Mouse (Mus musculus) myocyte (in vitro differentiated cells): ENCODE measurements around the gene 1700125H20Rik. TPM values are rescaled to one million over a fixed set of nuclear protein-coding genes. Genes with fewer than 3 reads are reported as not detected.
A peak's percentile ranks its signal among the peaks of the same experiment; 100 is the strongest.

ENCODE experiments used
- H3K27me3 ChIP-seq: one replicate; pipeline ENCODE4 v1.6.1; 2011; ENCODE audit not compliant: control insufficient read depth, insufficient read depth, insufficient read length
- H3K36me3 ChIP-seq: one replicate; pipeline ENCODE4 v1.6.1; 2011; ENCODE audit not compliant: control insufficient read depth, insufficient read depth
- H3K4me2 ChIP-seq: one replicate; pipeline ENCODE4 v1.6.1; 2011; ENCODE audit warnings: low read depth, control low read depth
- H3K4me3 ChIP-seq: one replicate; pipeline ENCODE4 v1.5.1; 2011; ENCODE audit warnings: mild to moderate bottlenecking, control low read depth, moderate library complexity
- H3K79me2 ChIP-seq: one replicate; pipeline ENCODE4 v1.6.1; 2011; ENCODE audit not compliant: control insufficient read depth, insufficient read depth
- H3ac ChIP-seq: one replicate; pipeline ENCODE4 v1.6.1; 2011; ENCODE audit not compliant: control insufficient read depth, insufficient read length
- CEBPB ChIP-seq: IDR thresholded peaks from 2 replicates; pipeline ENCODE4 v1.6.1; 2011; ENCODE audit warnings: mild to moderate bottlenecking, moderate library complexity; ENCODE audit not compliant: poor library complexity, insufficient read depth, severe bottlenecking
- E2F4 ChIP-seq: IDR thresholded peaks from one replicate; pipeline ENCODE4 v1.6.1; 2011; ENCODE audit warnings: mild to moderate bottlenecking, control low read depth, moderate library complexity; ENCODE audit not compliant: insufficient read depth
- MAX ChIP-seq: IDR thresholded peaks from one replicate; pipeline ENCODE4 v1.6.1; 2011; ENCODE audit warnings: low read depth, mild to moderate bottlenecking, control low read depth
- MYOD1 ChIP-seq, 3 experiments: IDR thresholded peaks; one replicate each; pipeline ENCODE4 v1.6.1; 2011; ENCODE audit warnings: control low read depth in 2 of 3, low read depth in 2 of 3, mild to moderate bottlenecking in 2 of 3, moderate library complexity in 1 of 3; ENCODE audit not compliant: insufficient read length in 2 of 3, control insufficient read depth in 1 of 3
- MYOG ChIP-seq, 3 experiments: IDR thresholded peaks; one replicate each; pipeline ENCODE4 v1.6.1; 2011; ENCODE audit warnings: control low read depth in 2 of 3, low read depth in 2 of 3, mild to moderate bottlenecking in 2 of 3; ENCODE audit not compliant: insufficient read length in 2 of 3, control insufficient read depth in 1 of 3, insufficient read depth in 1 of 3
- POLR2A ChIP-seq: IDR thresholded peaks from one replicate; pipeline ENCODE4 v1.6.1; 2011; ENCODE audit warnings: low read depth, mild to moderate bottlenecking, control low read depth, moderate library complexity; ENCODE audit not compliant: insufficient read length
- POLR2AphosphoS2 ChIP-seq: IDR thresholded peaks from one replicate; pipeline ENCODE4 v1.6.1; 2011; ENCODE audit warnings: low read depth, control low read depth; ENCODE audit not compliant: insufficient read length
- REST ChIP-seq: IDR thresholded peaks from one replicate; pipeline ENCODE4 v1.6.1; 2011; ENCODE audit warnings: mild to moderate bottlenecking, control low read depth, moderate library complexity; ENCODE audit not compliant: insufficient read depth, insufficient read length
- SRF ChIP-seq: IDR thresholded peaks from one replicate; pipeline ENCODE4 v1.6.1; 2011; ENCODE audit warnings: low read depth; ENCODE audit not compliant: control insufficient read depth, insufficient read length
- TCF12 ChIP-seq: IDR thresholded peaks from one replicate; pipeline ENCODE4 v1.6.1; 2011; ENCODE audit warnings: mild to moderate bottlenecking, control low read depth; ENCODE audit not compliant: poor library complexity, insufficient read depth, severe bottlenecking
- TCF3 ChIP-seq: IDR thresholded peaks from one replicate; pipeline ENCODE4 v1.6.1; 2011; ENCODE audit warnings: low read depth, control low read depth; ENCODE audit not compliant: insufficient read length
- USF1 ChIP-seq: IDR thresholded peaks from one replicate; pipeline ENCODE4 v1.6.1; 2011; ENCODE audit warnings: low read depth, mild to moderate bottlenecking, control low read depth, moderate library complexity
- polyA plus RNA-seq: library from polyadenylated mRNA; unstranded; fragments of >200 nt; fragmentation: generic; extraction: Trizol; gene quantifications from one replicate; pipeline ENCODE4 v1.2.1, GENCODE M21; 2012; ENCODE audit warnings: missing spikeins

1700125H20Rik gene
- polyA plus RNA-seq, 1 experiment, result not detected

GRCm38 (mm10) chr11:85182617-85183283 is 12.5 kb downstream of the 1700125H20Rik start:
- peak overlapping the region; percentile 38 for H3K4me2 ChIP-seq
- H3K36me3 ChIP-seq, result no peaks in the 10 kb centered on the region
- no peak overlapping the region for H3K4me3 ChIP-seq
- no peaks in the 10 kb centered on the region for H3K27me3 ChIP-seq
- TF ChIP-seq USF1 (no peak), TCF3 (no peak), POLR2AphosphoS2 (no peak), POLR2A (no peak), REST (no peak), MAX (no peak), MYOG (IDR thresholded peaks at IDR 0.05; ENCODE audit: control insufficient read depth in 1 of 3, insufficient read depth in 1 of 3, insufficient read length in 2 of 3, low read depth in 2 of 3) (no peak), CEBPB (no peak)
- no peak overlapping the region for H3ac ChIP-seq
- H3K79me2 ChIP-seq, result no peaks in the 10 kb centered on the region

GRCm38 (mm10) chr11:85183284-85183779 is 13.1 kb downstream of the 1700125H20Rik start:
- TF ChIP-seq E2F4, result no peak
- no peak overlapping the region for H3ac ChIP-seq
- H3K36me3 ChIP-seq, result no peaks in the 10 kb centered on the region
- H3K27me3 ChIP-seq, result no peaks in the 10 kb centered on the region
- no peaks in the 10 kb centered on the region for H3K79me2 ChIP-seq
- H3K4me2 ChIP-seq, result peak overlapping the region; percentile 38
- H3K4me3 ChIP-seq, result no peak overlapping the region

GRCm38 (mm10) chr11:85184082-85184481 is 13.9 kb downstream of the 1700125H20Rik start:
- Histone ChIP-seq H3ac (no peak overlapping the region), H3K36me3 (peaks cover 2% of the 10 kb centered on the region), H3K4me3 (no peak overlapping the region), H3K27me3 (no peaks in the 10 kb centered on the region), H3K4me2 (no peak overlapping the region), H3K79me2 (no peaks in the 10 kb centered on the region)
- TF ChIP-seq POLR2AphosphoS2 (no peak), MAX (no peak), MYOD1 (IDR thresholded peaks at IDR 0.05; ENCODE audit: control insufficient read depth in 1 of 3, insufficient read length in 2 of 3, low read depth in 2 of 3) (no peak), REST (no peak), POLR2A (no peak), USF1 (no peak), TCF3 (no peak), TCF12 (no peak), MYOG (IDR thresholded peaks at IDR 0.05; ENCODE audit: control insufficient read depth in 1 of 3, insufficient read depth in 1 of 3, insufficient read length in 2 of 3, low read depth in 2 of 3) (no peak), SRF (no peak), E2F4 (no peak), CEBPB (no peak)

GRCm38 (mm10) chr11:85184839-85185238 is 14.6 kb downstream of the 1700125H20Rik start:
- Histone ChIP-seq H3K4me2 (no peak overlapping the region), H3K36me3 (peaks cover 3% of the 10 kb centered on the region), H3K27me3 (no peaks in the 10 kb centered on the region), H3ac (no peak overlapping the region), H3K79me2 (no peaks in the 10 kb centered on the region), H3K4me3 (no peak overlapping the region)
- no peak for TF ChIP-seq POLR2A
- no peak for TF ChIP-seq MYOG (IDR thresholded peaks at IDR 0.05; ENCODE audit: control insufficient read depth in 1 of 3, insufficient read depth in 1 of 3, insufficient read length in 2 of 3, low read depth in 2 of 3)
- TF ChIP-seq REST, result no peak
- TF ChIP-seq TCF3, result no peak
- TF ChIP-seq TCF12, result no peak
- no peak for TF ChIP-seq USF1
- TF ChIP-seq MYOD1 (IDR thresholded peaks at IDR 0.05; ENCODE audit: control insufficient read depth in 1 of 3, insufficient read length in 2 of 3, low read depth in 2 of 3), result no peak
- TF ChIP-seq MAX, result no peak
- TF ChIP-seq E2F4, result no peak
- TF ChIP-seq CEBPB, result no peak
- TF ChIP-seq POLR2AphosphoS2, result no peak
- no peak for TF ChIP-seq SRF

- Histone ChIP-seq H3K4me3 (no peak overlapping the region), H3K36me3 (peaks cover 22% of the 10 kb centered on the region), H3K79me2 (no peaks in the 10 kb centered on the region), H3K27me3 (no peaks in the 10 kb centered on the region), H3ac (no peak overlapping the region), H3K4me2 (no peak overlapping the region)
- TF ChIP-seq POLR2AphosphoS2 (no peak), MYOG (IDR thresholded peaks at IDR 0.05; ENCODE audit: control insufficient read depth in 1 of 3, insufficient read depth in 1 of 3, insufficient read length in 2 of 3, low read depth in 2 of 3) (no peak), TCF3 (no peak), REST (no peak), POLR2A (no peak), E2F4 (no peak), TCF12 (no peak), MAX (no peak), SRF (no peak), MYOD1 (IDR thresholded peaks at IDR 0.05; ENCODE audit: control insufficient read depth in 1 of 3, insufficient read length in 2 of 3, low read depth in 2 of 3) (no peak), CEBPB (no peak), USF1 (no peak)
These were observed 18.9 kb downstream of the 1700125H20Rik start for GRCm38 (mm10) chr11:85189110-85189509.
